Mouse (Mus musculus) ovary, adult 2 months (tissue): ENCODE data around the gene Gm48551. TPM values are rescaled to one million over a fixed set of nuclear protein-coding genes. Genes with fewer than 3 reads are reported as not detected.

Source experiments
- polyA plus RNA-seq: library from polyadenylated mRNA; depleted of rRNA; stranded (reverse); fragments of >200 nt; gene quantifications from 2 replicates; pipeline ENCODE4 v1.2.3, GENCODE M21; 2012; rRNA removed

Gene Gm48551
- 10.9 and 15.0 TPM in 2 replicates for polyA plus RNA-seq

DNA sequence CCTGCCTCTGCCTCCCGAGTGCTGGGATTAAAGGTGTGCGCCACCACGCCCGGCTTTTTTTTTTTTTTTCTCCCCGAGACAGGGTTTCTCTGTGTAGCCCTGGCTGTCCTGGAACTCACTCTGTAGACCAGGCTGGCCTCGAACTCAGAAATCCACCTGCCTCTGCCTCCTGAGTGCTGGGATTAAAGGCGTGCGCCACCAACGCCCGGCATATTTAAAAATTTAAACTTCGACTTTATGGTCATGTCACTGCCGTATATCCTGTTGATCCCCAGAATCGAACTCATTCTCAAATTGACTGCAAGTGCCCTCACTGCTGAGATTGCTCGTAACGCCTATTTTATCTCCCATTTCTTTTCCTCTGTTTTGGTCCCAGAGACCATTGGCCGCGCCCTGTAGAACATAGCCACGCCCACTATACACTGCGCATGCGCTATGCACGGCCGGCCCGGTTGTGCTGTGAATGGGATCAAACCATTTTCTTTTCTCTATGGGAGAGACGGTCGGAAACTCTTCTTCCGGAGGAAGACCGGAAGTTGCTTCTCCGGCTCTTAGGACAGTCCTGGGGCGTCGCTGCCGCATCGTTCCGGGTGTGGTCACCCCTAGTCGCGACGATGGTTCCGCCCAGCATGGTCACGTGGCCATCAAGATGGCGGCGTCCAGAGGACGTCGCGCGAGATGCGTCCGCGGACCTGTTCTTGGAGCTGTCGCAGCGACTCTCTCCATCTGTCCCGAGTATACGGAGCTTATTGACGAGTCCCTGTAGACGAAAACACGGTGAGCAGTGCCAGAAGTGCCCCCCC lies at the start of gene Gm48551, which contains the start of gene Dohh:
TSS of gene Gm48551 (plus strand) at position 665 of the 803 bp plus-strand sequence.
TSS of gene Dohh (plus strand) at position 627 of the 803 bp plus-strand sequence.

DNA sequence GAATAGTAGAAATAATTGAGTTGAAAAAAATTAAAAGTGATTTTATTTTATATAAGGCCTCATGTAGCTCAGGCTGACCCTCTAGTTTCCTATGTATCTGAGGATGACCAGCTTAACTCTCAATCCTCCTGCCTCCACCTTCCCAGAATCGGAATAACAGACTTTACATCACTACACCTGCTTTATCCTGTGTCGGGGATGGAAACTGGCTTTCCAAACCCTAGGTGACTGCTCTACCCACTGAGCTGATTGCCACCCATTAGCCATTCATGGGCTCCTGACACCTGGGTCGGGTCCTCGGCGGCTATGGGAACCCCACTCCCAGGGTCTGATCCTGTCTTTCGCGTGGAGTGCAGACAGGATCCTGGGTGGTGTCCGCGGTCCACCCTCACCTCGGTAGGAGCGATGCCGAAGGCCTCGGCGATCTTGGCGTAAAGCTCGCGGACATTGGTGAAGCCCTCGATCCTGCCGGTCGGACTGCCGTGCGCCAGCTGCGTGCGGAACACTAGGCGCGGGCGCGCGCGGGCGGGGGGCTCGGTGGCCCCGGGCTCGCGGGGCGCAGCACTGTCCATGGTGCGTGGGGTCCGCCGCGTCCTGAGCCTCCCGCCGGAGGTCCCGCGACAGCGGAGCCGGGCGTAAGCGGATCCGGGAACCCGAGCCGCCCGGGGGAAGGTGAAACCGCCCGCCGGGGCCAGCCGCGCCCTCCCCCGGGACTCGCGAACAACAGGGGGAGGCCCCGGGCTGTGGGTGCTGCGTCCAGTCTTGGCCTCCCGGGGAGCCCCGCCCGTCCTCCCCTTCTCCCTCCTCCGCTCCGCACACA lies 41.4 kb upstream of the Gm48551 start, which contains the start of gene Gipc3:
TSS of gene Gipc3 (minus strand) at position 581 of the 820 bp plus-strand sequence.

DNA sequence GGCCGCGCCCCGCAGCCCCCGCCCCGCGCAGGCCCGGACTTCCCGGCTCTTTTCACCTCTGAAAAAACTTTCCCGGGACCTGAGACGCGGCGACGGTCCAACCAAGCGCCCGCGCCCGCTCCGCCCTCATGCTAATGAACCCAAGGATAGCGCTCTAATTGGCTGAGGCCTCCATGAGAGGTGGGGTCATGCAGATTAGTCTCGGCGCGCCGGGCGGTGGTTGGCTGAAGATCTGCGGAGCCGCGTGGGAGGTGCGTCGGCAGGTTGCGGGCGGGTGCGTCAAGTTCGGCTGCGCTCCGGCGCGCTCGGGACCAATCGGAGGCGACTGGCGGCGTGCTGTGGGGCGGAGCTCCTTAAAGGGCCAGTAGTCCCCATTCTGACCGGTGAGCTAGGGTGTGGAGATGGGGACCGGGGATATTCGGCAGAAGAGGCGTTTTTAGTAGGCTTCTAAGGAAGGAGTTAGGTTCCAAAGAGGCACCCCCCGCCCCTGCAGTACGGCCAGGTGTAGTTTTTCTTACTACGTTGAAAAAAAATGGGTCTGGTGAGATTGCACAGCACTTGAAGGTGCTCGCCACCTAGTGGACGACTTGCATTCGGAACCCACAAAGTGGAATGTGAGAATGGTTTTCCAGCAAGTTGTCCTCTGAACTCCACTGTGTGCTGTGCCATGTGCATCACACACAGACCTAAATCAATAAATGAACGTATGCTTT lies 33.8 kb upstream of the Gm48551 start, which contains the start of gene Hmg20b:
TSS of gene Hmg20b (minus strand) at position 130 of the 713 bp plus-strand sequence.

DNA sequence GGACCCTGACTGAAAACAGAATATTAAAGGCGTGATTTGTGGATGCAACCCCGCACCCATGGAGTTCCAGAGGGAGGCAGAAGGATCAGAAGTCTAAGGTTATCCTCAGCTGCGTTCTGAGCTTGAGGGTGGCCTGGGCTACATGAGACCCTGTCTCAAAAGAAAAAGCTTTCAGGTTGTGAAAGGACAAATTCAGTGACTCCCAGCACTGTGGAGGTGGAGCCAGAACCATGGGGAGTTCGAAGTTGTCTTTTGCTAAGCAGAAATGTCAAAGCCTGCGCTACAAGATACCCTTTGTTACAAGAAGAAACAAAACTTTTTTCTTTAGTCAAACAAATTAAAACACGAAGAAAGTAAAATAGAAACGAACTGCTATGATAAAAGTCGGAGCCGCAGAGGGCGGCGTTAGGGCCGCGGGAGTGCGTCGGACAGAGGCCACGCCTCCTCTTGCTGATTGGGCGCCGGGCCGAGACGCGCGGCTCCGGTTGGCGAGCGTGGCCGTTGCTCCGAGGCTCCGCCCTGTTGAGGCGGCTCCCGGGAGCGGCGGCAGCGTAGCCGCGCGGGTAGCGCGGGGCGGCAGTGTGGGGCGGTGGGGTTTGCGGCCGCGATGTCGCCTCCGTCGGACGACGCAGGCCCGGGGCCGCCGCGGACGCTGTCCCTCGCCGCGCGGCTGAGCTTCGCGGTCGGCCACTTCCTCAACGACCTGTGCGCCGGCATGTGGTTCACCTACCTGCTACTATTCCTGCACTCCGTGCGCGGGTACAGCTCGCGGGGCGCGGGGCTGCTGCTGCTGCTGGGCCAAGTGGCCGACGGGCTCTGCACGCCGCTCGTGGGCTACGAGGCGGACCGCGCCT lies 27.0 kb upstream of the Gm48551 start, which contains the start of gene Mfsd12:
TSS of gene Mfsd12 (plus strand) at position 501 of the 854 bp plus-strand sequence.

DNA sequence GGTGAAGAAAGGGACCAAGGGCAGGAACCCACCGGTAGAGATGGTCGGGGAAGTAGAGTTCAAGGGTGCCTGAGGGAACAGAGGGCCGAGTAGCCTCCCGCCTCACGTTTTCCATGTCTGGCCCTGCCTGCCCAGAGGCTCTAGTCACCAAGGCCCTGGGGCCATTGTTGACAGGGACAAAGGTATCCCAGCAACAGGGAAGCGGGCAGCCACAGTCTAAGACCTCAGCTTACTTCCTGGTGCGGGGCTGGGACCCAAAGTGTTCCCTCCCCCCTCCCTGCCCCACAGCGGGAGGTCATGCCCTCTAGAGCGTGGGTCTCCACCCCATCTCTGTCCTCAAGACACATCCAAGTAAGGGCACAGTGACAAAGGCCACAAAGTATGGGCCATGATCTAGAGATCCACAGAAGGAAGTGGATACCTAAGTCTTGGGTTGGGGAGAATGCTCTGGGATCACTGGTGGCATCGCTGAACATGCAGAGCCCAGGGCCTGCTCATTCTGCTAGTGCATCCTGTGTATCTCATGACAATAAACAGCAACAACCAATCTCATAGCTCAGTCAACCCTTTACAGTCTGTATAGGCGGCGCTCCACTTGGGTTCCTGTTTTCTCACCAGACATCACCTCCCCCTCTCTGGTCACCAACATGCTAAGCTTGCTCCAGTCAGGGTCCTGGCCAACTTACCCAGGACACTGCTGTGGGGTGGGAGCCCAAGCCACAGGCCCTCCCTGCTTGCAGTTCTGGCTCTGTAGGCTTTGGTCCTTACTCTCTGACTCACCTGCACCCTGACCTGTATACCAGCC lies 18.4 kb upstream of the Gm48551 start, which contains the start of gene 4930404N11Rik:
TSS of gene 4930404N11Rik (minus strand) at position 145 of the 805 bp plus-strand sequence.

DNA sequence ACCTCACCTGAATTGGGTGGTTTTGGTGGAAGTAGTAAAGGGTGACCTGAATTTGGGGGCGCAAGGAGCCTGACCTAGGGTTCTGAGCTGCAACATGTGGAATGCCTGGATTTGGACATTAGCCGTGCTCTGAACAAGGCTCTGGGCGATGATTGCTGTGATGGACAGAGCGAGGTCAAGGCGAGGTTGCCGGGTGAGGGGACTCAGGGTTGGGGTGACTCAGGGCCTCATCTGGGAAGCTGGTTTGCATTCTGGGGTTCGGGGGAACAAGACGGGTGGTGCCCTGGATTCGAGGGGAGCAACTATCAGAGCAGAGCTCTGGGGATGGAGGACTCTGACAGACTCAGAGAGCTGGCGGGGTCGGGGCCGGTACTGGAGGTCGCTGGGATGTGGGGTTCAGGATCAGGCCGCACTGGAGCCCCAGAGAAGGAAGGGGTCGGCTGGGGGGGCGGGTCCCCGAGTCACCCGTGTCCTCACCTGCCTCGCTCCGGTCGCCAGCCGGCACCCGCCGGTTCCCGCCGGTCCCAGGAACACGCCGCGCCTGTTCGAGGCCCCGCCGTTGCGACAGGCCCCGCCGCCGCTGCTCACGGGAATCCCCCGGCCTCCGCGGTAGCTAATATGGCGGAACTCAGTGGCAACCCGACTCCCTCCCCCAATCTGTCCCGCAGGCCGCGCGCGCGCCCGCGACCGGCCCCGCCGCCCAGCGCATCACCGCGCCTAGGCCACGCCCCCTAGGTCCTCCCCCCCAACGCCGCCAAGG lies 6.3 kb upstream of the Gm48551 start, which contains the start of gene Fzr1:
TSS of gene Fzr1 (minus strand) at position 724 of the 760 bp plus-strand sequence.

DNA sequence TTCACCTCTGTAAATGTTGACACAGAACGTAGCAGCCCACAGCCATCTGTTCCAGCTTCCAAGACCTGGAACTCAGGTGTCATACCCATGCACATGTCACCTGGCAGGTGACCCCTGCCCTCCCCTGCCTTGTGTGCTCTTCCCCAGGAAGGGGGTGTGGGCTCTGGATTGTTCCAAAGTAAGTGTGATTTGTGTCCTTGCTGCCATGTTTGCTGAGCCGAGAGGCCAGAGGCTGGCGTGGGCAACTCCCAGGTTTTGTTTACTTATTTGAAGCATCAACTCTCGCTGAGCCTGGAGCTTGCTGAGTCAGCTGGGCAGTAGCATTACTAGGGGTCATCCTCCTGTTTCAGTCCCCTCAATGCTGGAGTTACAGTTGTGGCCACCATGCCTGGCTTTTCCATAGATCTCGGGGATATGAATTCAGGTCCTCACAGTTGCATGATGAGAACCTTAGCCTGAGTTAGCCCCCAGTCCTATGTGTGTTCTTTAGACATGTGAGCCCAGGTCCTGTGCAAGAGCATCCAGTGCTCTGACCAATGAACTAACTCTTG lies 4.3 kb downstream of the Gm48551 start, which contains the start of gene Gm48552:
TSS of gene Gm48552 (plus strand) at position 501 of the 551 bp plus-strand sequence.

DNA sequence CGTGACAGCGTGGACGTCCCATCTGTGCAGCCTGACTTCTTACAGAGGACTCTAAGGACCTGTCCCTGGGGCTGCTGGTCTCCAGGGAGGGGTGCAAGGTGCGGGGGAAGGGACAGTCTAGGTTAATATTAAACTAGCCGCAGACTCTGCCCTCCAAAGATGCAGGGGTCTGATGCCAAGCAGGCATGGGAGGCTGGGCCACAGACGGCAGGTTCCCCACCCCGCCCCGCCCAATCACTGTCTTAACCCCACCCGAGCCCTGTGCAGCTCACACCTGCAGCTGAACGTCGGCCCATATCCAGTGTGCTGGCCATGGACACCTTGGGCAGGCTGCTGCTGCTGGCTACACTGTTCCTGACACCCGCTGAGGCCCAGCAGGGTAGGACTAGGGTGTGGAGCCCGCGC lies 8.5 kb downstream of the Gm48551 start, which contains the start of gene Smim24:
TSS of gene Smim24 (plus strand) at position 271 of the 405 bp plus-strand sequence.

Other genes with a start within 250 kb of the Gm48551 start
- gene Zbtb7a, start 249.2 kb upstream of the Gm48551 start, polyA plus RNA-seq: 89.6 and 105 TPM in 2 replicates
- 48.8 and 60.5 TPM in 2 replicates for gene Pias4, start 216.5 kb upstream of the Gm48551 start, polyA plus RNA-seq
- gene Eef2, start 207.8 kb upstream of the Gm48551 start, polyA plus RNA-seq: 2,943 and 3,409 TPM in 2 replicates
- gene Dapk3, start 201.5 kb upstream of the Gm48551 start, polyA plus RNA-seq: 168 and 226 TPM in 2 replicates
- not detected in 2 replicates for gene 4930442H23Rik, start 200.6 kb upstream of the Gm48551 start, polyA plus RNA-seq
- gene Nmrk2, start 182.4 kb upstream of the Gm48551 start, polyA plus RNA-seq: not detected in 2 replicates
- gene Atcay, start 153.6 kb upstream of the Gm48551 start, polyA plus RNA-seq: not detected in 2 replicates
- gene Zfr2, start 151.3 kb upstream of the Gm48551 start, polyA plus RNA-seq: 48.7 and 50.1 TPM in 2 replicates
- 3.3 and 4.2 TPM in 2 replicates for gene Matk, start 131.5 kb upstream of the Gm48551 start, polyA plus RNA-seq
- 134 and 190 TPM in 2 replicates for gene Mrpl54, start 117.5 kb upstream of the Gm48551 start, polyA plus RNA-seq
- gene Apba3, start 117.5 kb upstream of the Gm48551 start, polyA plus RNA-seq: 170 and 185 TPM in 2 replicates
- 18.6 and 20.4 TPM in 2 replicates for gene Tjp3, start 92.9 kb upstream of the Gm48551 start, polyA plus RNA-seq
- gene Pip5k1c, start 91.5 kb upstream of the Gm48551 start, polyA plus RNA-seq: 90.4 and 97.0 TPM in 2 replicates
- gene Cactin, start 63.4 kb upstream of the Gm48551 start, polyA plus RNA-seq: 45.0 and 53.4 TPM in 2 replicates
- 34.6 and 38.7 TPM in 2 replicates for gene Tbxa2r, start 55.7 kb upstream of the Gm48551 start, polyA plus RNA-seq
- 1.8 and 2.4 TPM in 2 replicates for gene Gipc3, start 41.2 kb upstream of the Gm48551 start, polyA plus RNA-seq
- gene Hmg20b, start 34.0 kb upstream of the Gm48551 start, polyA plus RNA-seq: 168 and 202 TPM in 2 replicates
- gene Mfsd12, start 27.0 kb upstream of the Gm48551 start, polyA plus RNA-seq: 43.4 and 67.4 TPM in 2 replicates
- gene 4930404N11Rik, start 18.6 kb upstream of the Gm48551 start, polyA plus RNA-seq: 13.7 and 14.3 TPM in 2 replicates
- gene Fzr1, start 6.0 kb upstream of the Gm48551 start, polyA plus RNA-seq: 189 and 205 TPM in 2 replicates
- 178 and 192 TPM in 2 replicates for gene Dohh, start within 50 bp of the Gm48551 start, polyA plus RNA-seq
- 9.3 and 10.3 TPM in 2 replicates for gene Gm48552, start 4.5 kb downstream of the Gm48551 start, polyA plus RNA-seq
- gene Smim24, start 8.6 kb downstream of the Gm48551 start, polyA plus RNA-seq: 16.3 and 19.5 TPM in 2 replicates
- 63.2 and 87.3 TPM in 2 replicates for gene Nfic, start 71.2 kb downstream of the Gm48551 start, polyA plus RNA-seq
- 0.77 and 1.4 TPM in 2 replicates for gene Celf5, start 98.2 kb downstream of the Gm48551 start, polyA plus RNA-seq
- 384 and 527 TPM in 2 replicates for gene Ncln, start 111.9 kb downstream of the Gm48551 start, polyA plus RNA-seq
- 4.2 and 5.4 TPM in 2 replicates for gene S1pr4, start 115.7 kb downstream of the Gm48551 start, polyA plus RNA-seq
- 3.2 and 3.5 TPM in 2 replicates for gene Gna15, start 139.8 kb downstream of the Gm48551 start, polyA plus RNA-seq
- gene Gna11, start 160.7 kb downstream of the Gm48551 start, polyA plus RNA-seq: 162 and 181 TPM in 2 replicates
- gene Aes, start 175.0 kb downstream of the Gm48551 start, polyA plus RNA-seq: 2,184 and 2,590 TPM in 2 replicates
- 497 and 508 TPM in 2 replicates for gene Tle2, start 190.1 kb downstream of the Gm48551 start, polyA plus RNA-seq
- gene Tle6, start 216.6 kb downstream of the Gm48551 start, polyA plus RNA-seq: 192 and 202 TPM in 2 replicates
- 0.47 and 0.74 TPM in 2 replicates for gene BC025920, start 221.8 kb downstream of the Gm48551 start, polyA plus RNA-seq
- gene Sirt6, start 243.3 kb downstream of the Gm48551 start, polyA plus RNA-seq: 59.4 and 65.9 TPM in 2 replicates
- gene Ankrd24, start 244.1 kb downstream of the Gm48551 start, polyA plus RNA-seq: 62.1 and 90.5 TPM in 2 replicates